Mouse (Mus musculus) heart, postnatal 0 days (tissue): ENCODE results near the gene Hc.

Experiments used
- CTCF ChIP-seq: IDR thresholded peaks from 2 replicates; pipeline ENCODE4 v1.5.1; 2016; ENCODE audit warnings: antibody characterized with exemption, control low read depth, low read depth
- EP300 ChIP-seq: IDR thresholded peaks from 2 replicates; pipeline ENCODE4 v1.6.1; 2016; ENCODE audit warnings: antibody characterized with exemption, low read depth

- TF ChIP-seq CTCF (peak; percentile 49), EP300 (no peak)
Observed at GRCm38 (mm10) chr2:35107984-35108635, 46.9 kb upstream of the Hc start.
